Mouse (Mus musculus): ENCODE measurements around the gene Ifne.

Ifne gene

DNA sequence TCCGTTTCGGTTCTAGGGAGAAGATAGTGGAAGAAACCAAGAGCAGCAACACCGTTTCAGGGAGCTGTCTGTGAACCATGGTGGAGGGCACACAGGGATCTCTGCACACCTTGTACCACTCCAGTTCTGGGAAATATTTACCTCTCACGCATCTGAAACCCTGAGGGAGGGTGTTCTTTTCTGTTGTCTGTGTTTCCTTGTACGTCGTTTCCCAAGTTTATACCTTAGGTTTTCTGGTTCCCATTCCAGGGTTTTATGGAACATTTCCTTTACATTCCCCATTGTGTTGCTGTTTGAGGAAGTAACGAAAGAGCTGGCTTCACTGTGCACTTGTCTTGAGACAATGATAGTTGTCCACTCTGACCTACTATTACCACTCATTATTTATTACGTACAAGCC lies at the start of gene Ifne:
Ifne (minus strand) TSS at position 101 of the 400 bp plus-strand sequence.
- DNase-seq (ENCODE audit: low spot score): no peak

DNA sequence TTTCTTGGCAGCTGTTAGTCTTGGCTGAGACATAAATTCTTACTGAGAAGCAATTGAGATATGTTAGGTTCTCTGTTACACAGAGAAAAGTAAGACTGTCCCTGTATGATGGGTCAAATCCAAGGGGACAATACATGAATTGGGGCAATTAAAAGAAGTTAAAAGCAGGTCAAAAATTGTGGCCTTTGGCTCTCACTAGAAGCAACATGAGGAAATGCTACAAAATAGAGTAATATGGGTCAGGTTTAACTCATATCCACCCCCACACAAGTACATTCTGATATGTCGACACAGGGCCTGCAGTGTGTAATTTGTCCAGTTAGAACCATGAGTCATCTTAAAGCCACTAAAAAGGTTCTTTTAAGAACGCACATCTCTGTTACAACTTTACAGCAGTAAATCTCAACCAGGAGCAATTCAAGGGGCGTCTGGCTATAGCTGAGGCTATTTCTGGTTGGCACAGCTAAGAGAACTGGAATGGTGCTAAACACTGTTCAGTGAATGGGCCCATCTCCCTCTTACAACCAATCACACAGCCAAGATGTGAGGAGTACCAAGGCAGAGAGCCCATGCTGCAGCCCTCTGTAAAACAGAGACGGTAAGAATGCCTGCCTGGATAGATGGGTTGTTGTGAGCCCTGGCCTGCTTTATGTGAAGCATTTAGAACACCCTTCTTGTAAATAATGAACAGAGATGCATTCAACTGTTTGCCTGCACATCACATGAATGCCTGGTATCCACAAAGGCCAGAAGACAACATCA lies 48.5 kb upstream of the Ifne start:
- no peak for DNase-seq (ENCODE audit: low spot score)

DNA sequence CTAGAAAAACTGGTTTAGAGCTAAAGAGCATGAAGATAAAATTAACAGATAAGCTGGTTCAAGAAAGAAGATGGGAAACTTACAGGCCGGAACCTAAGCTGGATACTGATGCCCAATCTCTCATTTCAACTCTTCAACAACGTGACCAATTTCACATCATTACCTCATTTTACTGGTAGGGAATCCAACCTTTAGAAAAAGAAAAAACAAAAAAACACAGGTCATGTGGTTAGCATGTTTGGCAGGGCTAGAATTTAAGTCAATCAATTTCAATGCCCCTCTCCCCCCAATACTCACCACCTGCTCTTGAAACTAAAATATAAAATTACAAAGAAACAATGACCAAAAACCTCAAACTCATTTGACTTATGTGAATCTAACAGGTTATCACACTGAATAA lies 47.8 kb upstream of the Ifne start:
- no peak for DNase-seq (ENCODE audit: low spot score)

DNA sequence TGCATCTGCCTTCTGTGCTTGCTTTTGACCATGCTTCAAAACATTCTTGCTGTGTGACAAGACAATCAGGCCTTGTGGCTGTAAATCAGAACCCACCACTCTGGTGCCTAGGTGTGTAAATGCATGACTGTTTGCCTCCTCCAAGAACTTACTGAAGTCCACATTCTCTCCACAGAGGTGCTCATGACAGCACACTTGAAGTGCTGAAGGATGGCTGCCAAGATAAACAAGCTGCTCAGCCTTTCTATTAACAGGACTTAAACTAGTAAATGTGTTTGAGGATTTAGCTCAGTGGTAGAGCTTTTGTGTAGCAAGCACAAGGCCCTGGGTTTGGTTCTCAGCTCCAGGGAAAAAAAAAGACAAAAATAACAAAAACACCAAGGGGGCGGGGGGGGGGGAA lies 46.6 kb upstream of the Ifne start:
- no peak for DNase-seq (ENCODE audit: low spot score)

DNA sequence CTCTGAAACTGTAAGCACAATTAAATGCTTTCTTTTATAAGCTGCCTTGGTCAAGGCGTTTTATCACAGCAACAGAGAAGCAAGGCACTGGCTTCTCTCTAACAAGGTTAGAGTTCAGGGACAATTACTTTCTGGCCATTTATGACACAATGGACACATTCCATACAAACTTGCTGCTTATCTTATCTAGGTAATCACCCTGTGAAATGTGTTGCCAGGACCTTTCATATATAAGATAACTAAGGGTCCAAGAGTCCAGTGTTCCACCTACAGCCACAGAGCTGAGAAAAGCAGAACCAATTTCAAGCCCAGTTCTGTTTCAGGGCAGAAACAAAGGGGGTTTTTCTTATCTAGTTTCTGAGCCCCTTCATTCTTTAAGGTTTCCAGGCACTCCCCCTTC lies 46.1 kb upstream of the Ifne start:
- no peak for DNase-seq (ENCODE audit: low spot score)

DNA sequence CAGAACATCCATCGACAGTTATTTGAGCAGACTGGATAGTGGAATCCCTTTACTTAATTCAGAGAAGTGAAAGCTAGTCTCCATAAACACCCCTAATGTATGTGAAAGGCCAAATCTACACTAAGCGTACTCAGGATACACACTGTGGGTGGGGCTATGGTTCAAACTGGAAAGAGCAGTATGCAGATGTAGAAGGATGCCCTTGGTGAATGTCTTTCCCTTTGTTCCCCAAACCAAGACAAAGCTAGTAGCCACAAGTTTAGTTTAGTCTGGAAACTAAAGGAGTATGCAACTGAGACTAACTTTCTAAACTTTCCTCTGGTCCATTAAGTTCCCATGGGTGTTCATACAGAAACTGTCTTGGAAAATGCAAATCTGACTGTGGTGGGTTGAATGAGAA lies 45.5 kb upstream of the Ifne start:
- DNase-seq (ENCODE audit: low spot score): no peak

DNA sequence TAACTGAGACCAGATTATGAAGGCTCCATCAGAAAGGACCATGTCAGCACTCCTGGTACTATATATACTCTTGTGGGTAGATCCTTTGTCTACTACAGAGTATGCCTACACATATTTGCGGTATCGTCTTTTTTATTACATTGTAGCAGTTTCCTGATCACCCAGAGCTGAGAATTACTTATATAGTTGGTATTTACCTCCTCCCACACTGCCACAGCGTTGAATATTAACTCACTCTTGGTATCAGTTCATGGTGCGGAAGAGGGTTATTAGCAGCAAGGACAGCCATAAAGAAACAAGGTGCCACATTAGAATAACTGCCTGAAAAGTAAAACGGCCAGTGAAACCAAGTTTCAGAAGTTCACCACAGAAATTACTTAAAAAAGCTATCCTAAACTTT lies 41.3 kb upstream of the Ifne start:
- DNase-seq (ENCODE audit: low spot score): no peak

DNA sequence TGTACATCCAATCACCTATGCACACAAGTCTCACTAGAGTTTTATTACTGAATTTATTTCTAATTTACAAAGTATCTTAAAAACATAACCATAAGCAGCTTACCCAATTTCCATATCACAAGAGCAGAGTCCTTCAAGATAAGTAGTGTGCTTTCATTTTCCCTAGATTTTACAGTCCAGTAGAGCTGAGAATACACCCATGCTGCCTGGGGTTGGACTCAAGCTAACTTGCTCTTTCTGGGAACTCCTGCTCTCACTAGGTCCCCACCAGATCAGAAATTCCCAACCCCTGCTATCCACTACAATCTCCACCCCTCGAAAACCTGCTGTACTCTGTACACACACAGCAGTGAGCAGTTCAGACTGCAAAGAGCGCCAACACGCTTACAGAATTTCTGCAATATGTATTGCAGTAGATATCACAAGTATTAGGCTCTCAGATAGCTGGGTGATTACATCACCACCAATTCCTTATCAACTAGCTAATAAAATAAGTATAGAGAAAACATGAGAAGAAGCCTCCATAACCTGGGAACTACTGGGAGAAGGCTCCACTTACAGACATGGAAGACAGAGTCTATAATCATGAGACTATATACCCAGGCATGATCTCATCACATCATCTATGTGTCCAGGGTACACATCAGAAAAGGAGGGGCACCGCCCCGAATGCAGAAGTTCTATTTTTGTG lies 37.9 kb upstream of the Ifne start:
- DNase-seq (ENCODE audit: low spot score): no peak

DNA sequence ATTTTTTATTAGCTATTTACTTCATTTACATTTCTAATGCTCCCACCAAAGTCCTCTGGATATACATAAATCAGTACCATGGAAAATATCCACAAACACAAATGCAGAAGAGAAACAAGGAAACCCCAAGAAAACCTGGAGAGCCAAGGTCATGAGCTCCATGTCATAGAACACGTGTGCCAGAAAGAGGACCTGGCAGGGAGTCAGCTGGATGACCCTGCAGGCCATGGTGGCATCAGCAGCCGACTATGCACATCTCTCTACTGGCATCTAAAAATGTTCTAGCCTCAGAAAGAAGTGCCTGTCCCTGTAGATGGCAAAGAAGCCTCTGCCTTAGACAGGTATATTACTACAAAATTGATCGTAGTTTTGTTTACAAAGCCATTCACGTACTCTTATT lies 36.3 kb upstream of the Ifne start:
- no peak for DNase-seq (ENCODE audit: low spot score)

DNA sequence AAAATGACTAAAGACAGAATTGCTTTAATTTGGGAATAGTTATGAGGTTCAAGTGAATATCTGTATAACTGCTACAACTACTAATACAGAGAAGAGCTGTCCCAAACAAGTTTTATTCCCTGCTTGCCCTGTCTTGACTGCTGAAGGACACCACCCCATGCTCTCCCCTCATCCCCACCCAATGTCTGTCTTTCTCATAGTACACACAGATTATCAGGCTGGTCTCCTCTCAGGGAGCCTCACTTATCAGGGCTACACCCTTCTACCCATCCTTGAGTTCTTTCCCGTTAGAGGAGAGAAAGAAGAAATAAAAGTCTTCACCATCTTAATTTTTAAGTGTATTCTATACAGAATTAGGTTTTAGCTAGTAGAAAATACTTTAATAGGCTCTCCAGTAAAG lies 34.0 kb upstream of the Ifne start:
- no peak for DNase-seq (ENCODE audit: low spot score)

DNA sequence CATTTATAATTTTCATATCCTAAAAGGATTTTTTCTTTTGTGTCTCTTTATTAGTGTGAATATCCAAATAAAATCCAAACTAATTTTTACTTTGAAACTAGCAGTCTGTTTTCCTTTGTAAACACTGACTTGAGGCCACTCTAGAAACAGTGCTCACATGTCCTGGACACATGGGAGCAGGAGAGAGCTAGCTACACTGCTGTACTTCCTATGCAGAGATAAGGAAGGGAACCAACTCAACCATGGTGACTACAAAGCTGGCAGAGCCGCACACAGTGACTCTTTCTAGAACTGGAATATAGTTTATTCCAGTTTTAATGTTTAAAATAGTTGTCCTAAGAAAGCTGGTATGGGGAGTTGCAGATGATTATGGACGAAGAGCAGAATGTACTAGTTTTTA lies 32.9 kb upstream of the Ifne start:
- DNase-seq (ENCODE audit: low spot score): no peak

DNA sequence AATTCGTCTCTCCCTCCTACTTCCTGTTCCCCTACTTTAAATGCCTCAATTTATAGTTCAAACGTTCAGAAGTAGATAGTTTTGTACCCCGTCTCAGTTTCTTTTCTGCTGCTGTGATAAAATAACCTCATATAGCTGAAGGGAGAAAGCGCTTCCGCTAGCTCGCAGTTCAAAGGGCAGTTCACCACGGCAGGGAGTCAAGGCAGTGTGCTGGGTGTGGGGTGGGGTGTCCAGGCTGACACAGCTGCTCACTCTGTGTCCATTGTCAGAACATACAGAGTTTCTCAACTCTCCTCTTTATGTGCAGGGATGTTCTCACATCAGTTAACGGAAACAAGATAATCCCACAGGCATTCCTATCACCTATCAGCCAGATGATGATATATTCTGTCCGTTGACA lies 32.2 kb upstream of the Ifne start:
- no peak for DNase-seq (ENCODE audit: low spot score)

DNA sequence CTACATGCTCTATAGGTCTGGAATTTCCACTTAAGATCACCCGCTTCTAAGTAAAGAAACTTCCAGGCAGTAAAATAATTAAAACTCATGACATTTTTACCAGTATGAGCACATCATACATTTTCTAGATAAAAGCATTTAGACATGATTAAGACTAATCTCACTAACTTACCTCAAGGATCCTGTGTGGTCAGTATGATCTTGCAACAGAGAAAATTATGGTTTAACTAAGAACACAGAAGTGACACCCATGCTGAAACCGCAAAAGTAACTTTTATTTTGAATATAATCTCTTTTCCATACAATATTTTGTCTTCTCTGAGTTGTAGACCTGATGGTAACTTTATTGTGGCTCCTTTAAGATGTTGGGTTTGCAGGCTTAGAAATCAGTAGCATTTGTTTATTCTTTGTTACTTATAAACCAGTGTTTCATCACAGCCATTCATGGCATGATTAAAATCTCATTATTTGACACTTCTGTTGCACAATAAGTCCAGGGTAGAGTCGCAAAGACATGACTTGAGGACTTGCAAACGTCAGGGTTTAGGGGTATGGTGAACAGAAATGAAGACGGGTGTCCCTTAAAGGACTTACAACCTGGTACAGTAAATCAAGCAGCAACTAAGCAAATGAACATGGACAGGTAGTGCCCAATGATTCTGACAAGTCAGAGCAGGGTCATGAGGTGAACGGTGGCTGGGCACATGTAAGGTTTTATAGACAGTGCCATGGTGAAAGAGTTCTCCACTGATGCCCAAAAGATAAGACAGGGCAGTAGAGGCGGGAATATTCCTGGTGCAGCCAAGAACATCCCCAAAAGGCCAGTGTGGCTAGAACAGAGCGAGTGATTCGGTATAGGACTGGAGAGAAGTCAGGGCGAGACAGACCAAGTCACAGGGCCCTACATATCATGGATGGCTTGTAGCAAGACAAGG lies 29.9 kb upstream of the Ifne start:
- DNase-seq (ENCODE audit: low spot score): no peak

DNA sequence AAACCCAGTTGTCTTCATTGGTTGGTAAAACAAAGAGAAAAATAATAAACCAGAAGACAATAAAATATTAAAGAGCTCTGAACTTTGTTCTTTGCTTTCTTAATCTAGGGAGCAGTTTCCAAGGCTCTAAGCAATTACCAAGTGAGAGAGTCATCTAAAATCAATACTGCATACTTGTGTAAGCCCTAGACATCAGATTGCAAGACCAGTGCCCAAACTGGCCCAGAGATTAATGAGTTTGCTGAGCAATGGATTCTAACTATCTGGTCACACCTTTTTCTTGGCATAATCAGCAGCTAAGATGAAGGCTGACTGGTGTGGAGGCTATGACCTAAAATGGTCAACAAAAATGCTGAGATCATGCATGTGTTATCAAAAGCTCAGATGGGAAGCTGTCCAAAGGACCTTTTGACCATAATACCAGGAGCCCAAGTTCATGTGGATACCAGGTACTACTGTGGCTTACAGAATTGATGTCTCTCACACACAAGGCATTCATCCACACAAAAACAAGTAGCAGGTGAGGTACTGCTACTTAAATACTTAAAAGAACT lies 13.3 kb upstream of the Ifne start:
- no peak for DNase-seq (ENCODE audit: low spot score)

DNA sequence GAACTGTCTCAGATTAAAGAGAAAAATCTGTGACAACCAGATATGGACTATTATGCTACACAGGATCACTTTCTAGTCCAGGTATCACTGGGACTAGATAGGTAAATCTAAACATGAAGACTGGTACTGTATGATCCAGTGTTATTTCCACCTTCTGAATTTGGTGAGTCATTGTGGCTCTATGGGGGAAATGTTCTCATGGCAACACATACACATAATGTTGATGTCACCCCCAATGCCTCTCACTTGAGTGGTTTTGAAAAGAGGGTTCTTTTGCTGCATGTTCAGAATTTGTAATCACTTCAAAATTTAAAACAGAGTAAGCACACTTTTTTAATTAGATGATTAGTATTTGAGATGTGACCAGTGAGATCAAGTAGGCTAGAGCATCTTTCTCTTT lies 8.2 kb upstream of the Ifne start:
- DNase-seq (ENCODE audit: low spot score): no peak

DNA sequence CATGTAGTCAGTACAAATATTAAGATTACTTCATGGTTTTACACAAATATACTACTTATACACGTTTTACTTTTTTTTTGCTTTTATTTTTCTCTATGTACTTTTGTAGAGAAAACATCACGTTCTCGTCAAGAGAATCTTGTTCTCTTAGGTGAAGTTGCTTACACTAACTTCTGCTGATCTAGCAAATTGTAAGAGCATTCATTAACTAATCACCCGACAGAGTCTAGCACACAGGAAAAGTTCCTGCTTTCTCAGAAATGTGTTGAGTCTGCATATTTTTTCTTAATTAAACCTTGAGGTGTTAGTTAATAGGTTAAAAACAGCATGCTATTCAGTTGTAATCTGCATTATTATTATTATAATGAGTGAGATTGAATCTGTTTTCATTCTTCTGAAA lies 1.2 kb downstream of the Ifne start:
- DNase-seq (ENCODE audit: low spot score): no peak

DNA sequence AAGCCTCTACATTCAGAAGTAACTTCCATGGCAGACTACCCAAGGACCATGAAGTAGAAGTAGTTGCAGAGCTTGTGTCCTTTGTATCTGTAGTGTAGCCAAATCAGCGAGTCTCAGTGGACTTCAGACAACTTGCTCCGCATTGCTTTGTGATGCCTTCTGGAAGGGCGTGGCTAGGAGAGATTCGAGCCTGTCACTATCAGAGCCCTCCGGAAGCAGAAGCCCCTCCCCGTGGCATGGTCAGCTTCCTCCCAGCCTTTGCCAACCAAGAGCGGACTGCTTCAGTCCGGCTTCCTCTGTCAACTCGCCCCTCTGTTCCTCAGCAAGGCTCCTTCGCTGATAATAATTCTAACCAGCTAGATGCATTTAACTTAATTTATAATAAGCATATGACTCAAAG lies 1.8 kb downstream of the Ifne start:
- no peak for DNase-seq (ENCODE audit: low spot score)

DNA sequence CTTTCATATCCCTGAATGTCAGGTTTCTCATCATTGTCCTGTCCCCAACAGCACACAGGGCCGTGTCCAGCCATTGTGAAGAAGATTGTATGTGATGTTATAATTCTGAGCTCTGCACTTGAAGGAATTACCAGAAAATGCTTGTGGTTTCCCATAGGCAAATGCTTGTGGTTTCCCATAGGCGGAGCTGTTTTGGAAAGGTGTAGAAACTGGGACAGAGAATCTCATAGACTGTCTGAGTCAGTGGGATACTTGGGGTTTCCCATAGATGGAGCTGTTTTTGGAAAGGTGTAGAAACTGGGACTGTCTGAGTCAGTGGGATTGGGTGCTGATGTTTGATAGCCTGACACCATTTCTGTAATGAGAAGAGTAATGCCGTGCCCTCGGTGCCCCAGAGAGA lies 3.5 kb downstream of the Ifne start:
- DNase-seq (ENCODE audit: low spot score): no peak

DNA sequence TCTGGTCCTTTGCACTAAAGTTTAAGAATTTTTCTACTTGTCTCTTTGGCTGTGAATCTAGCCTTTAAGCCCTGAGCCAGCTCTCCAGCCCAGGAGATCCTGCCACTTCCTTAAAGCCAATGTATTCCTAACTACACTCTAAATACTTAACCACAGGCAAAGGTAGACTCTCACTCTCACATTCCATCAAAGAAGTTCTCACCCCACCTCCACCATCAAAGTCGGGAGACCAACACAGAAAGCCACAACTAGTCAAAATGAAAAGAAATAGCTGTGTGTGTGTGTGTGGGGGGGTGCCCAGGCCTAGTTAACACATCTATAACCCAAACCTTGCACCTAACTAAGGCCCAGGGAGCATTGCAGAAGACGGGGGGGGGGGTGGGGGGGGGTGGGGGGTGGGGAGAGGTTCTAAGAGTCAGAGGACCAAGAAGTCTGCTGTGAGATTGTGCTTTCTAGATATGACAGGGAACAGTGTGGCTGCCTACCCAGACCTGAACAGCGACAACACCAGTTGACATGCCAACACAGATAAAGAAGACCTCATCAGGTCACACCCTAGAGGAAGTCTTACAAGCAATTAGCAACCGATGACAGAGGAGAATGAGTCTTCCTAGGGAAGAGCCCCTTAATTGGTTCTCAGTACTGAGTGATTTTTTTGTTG lies 4.4 kb downstream of the Ifne start:
- no peak for DNase-seq (ENCODE audit: low spot score)

DNA sequence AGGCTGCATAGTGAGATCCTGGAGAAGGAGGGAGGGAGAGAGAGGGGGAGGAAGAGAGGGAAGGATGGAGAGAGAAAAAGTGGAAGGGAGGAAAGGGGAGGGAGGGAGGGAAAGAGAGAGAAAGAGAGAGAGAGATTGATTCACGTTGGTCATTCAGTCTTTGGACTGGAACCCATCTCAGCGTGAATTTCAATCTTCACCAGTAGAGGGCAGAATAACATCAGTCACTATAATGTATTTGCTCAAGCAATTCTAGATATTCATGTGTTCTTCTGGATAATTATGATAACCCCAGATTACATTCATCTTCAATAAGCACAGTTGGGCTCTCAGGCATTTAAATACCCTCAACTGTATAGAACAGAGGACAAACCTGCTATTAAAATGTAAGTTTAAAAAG lies 7.3 kb downstream of the Ifne start:
- DNase-seq (ENCODE audit: low spot score): no peak

DNA sequence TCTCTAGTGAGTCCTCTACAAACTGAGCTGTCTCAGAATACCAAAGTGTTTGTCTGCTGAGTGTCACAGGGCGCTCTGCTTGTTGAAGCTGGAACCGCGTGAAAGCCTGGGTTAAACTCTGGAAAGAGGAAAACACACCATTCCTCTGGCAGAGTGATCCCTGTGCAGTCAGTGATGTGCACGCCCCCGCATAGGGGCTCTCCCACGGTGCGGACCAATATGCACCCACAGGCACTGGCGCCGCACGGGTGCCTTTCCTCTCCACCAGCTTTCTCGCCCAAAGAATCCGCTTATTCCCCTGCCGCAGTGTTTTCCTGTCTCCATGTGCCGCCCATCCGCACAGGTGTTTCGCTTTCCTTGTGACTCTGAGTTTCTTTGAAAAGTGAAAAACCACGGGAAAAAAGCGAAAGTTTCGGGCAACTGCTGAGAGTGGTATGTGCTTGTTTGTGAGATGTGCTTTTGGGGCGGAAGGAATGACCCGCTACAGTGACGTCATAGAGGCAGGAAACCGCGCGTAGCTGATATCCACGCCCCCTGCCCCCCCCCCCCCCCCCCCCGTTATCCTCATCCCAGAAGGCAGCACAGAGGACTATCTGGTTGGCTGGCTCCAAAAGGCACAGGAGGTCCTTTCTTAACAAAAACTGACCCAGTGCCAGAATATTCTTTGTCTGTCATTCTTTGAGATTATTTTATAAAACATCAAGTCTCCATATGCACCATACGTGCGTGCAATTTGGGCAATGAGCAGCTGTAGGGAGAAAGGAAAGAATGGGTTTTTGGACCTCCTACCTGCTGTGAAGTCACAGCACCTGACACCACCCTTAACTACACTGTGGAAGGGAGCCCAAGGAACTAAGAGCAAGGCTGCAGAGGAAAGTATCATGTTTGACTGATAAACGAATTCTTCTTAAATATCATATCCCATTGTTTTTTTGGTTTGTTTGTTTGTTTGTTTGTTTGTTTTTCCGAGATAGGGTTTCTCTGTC lies 11.8 kb downstream of the Ifne start:
- no peak for DNase-seq (ENCODE audit: low spot score)
